Mouse (Mus musculus): ENCODE measurements around the gene Gpatch11. TPM values are rescaled to one million over a fixed set of nuclear protein-coding genes. Genes with fewer than 3 reads are reported as not detected.

The Gpatch11 gene
- polyA plus RNA-seq (2017; shearing (Covaris generic)) = 43.9 TPM

DNA sequence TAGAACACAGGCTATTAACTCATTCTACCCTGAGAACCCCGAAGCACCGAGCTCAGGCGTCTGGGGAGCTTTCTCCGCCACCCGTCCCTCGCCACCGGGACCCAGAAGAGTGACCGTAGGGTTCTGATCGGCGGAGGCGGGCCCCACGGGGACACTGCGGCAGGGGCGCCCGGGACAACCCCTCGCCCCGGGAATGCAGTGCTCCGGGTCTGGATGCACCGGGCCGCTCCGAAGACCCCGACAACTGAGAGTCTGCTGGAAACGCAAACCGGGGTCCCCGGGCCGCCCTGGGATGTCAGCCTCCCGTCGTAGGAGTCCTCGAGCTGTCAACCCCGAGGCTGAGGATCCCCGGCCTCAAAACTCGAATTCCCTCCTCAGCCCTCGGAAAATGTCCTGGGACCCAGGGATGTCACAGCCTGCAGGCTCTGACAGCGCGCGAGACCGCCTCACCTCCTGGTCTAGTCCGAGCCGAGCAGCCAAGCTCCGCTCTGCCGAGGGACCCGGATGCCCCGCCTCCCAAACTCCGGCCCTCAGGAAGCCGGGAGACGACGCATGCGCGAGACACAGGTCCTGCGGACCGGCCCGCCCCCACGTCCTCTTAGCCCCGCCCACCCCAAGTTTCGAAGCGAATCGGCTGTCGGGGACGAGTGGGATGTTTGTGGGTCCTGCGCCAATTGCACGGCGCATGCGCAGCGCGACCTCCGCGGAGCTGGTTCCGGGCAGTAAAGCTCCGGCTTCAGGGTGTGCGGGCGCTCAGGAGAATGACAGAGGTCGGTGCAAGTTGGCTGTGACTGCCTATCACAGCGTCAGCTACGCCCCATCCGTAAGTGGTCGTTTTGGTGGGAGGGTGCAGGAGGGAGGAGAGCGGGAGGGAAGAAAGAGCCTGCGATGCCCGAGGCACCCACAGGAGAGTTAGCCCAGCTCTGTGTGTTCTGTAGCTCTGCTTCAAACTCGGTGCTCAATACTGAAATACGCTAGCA is at the start of gene Gpatch11, which contains the start of gene Heatr5b:
Gene Gpatch11, plus strand, starts transcription at position 712 of the 980 bp plus-strand sequence.
Gene Heatr5b, minus strand, starts transcription at position 509 of the 980 bp plus-strand sequence.

GRCm38 (mm10) chr17:78882401-78883112 is 47.2 kb downstream of the Gpatch11 start, which contains the start of gene Eif2ak2:
Gene Eif2ak2 (minus strand): TSS chr17:78882573.

Other genes starting within 250 kb of the Gpatch11 start
- 17.6 TPM for gene Strn, start 98.4 kb upstream of the Gpatch11 start, polyA plus RNA-seq (2017; shearing (Covaris generic))
- 23.3 TPM for gene Heatr5b, start 203 bp upstream of the Gpatch11 start, polyA plus RNA-seq (2017; shearing (Covaris generic))
- 5.5 TPM for gene Eif2ak2, start 47.0 kb downstream of the Gpatch11 start, polyA plus RNA-seq (2017; shearing (Covaris generic))
- not detected for gene Sult6b1, start 71.4 kb downstream of the Gpatch11 start, polyA plus RNA-seq (2017; shearing (Covaris generic))
- gene Cebpzos, start 80.9 kb downstream of the Gpatch11 start, polyA plus RNA-seq (2017; shearing (Covaris generic)) = 22.1 TPM
- 110 TPM for gene Cebpz, start 101.5 kb downstream of the Gpatch11 start, polyA plus RNA-seq (2017; shearing (Covaris generic))
- 25.0 TPM for gene Ndufaf7, start 101.6 kb downstream of the Gpatch11 start, polyA plus RNA-seq (2017; shearing (Covaris generic))
- 20.3 TPM for gene Prkd3, start 185.2 kb downstream of the Gpatch11 start, polyA plus RNA-seq (2017; shearing (Covaris generic))
- 12.3 TPM for gene Qpct, start 216.3 kb downstream of the Gpatch11 start, polyA plus RNA-seq (2017; shearing (Covaris generic))

All from effector memory CD4-positive, alpha-beta T cell, adult 5 months (primary cell).